Mouse (Mus musculus): ENCODE data around the gene Stac2. TPM values are rescaled to one million over a fixed set of nuclear protein-coding genes. Genes with fewer than 3 reads are reported as not detected.

Stac2 gene
- polyA plus RNA-seq, 1 experiment from 2014 or later = 0.86 TPM

DNA sequence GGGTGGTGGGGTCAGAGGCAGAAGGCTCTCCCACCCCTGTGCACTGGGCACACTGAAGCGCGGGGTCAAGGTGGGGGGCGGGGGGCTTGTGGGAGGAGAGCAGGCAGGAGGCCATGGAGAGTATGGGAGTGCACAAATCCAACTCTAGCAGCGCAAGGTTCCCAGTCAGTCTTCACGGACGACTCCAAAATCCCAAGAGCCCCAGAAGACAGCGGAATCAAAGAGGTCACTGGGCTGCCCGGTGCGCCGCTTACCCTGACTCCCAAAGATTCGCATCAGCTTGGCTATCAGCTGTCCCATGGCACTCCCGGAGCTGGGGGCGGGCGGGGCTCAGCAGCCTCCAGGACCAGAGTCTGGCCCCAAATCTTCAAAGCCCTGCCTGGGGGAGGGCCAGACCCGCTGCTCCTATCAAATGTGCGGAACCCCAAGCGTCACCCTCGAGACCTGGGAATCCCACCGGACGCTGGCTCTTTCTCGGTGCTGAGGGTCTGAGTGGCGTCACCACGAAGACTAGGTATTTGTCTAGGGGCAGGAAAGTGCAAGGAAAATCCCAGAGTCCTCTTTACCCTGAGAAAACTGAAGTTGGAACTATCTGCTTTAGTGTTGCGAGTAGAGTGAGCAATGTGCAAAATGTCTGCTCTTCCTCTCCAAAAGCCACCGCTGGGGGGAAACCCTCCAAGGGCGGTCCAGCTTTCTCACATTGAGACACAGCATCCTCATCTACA, 57.5 kb downstream of the Stac2 start, which contains the start of gene Arl5c:
Gene Arl5c, minus strand, starts transcription at position 618 of the 725 bp plus-strand sequence.
- ATAC-seq (replicated peaks; ENCODE audit: low FRiP score) = peak; percentile 55; the same call in 1 of the 2 replicates

DNA sequence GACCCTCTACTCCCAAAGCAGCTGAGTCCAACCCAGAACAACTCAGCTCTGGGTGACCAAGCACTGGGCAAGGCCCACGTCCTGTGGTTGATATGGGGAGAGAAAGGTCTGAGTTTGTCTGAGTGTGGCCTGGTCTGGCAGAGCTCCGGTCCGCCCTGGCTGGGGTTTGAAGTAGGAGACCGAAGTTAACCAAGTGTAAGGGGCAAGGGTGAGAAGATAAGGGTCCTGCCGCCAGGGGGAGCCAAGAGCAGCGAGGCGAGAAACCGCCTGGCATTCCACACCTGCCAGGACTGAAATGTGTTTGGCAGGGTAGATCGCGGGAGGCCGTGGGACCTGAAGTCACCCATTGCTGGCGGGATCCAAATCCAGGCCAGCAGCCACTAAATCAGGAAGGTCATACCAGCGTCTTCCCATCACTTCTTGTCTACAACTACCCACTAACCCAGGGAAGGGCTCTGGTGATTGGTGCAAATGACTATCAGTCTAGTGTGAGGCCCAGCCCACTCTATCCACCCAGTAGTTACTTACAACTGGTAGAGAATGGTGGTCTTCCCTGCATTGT, 58.6 kb downstream of the Stac2 start:
- 3% methylated on average over 13 of the region's 13 CpGs for WGBS
- H3K4me2 ChIP-seq (ENCODE audit: low read depth, low read length, severe bottlenecking) = peak overlapping the region; percentile 81
- H3K27ac ChIP-seq (ENCODE audit: low read depth, low read length) = no peak overlapping the region
- ATAC-seq (replicated peaks; ENCODE audit: low FRiP score) (peak; percentile 30; the same call in 1 of the 2 replicates), DNase-seq (ENCODE audit: low spot score) (peak; percentile 88)
- no peak overlapping the region for H3K9ac ChIP-seq (ENCODE audit: low read length)
- H3K4me3 ChIP-seq (ENCODE audit: low read depth, low read length) = peak overlapping the region; percentile 42
- H3K27me3 ChIP-seq (ENCODE audit: control insufficient read depth, insufficient read depth, low read length) = 0 out of 2 replicates have a peak, but pooled peaks cover 2% of the 10 kb centered on the region
- H3K9me3 ChIP-seq (ENCODE audit: control insufficient read depth, low read length) = no peaks in the 10 kb centered on the region
- H3K4me1 ChIP-seq (replicated peaks; ENCODE audit: control insufficient read depth, insufficient read depth, low read length) = 0 out of 2 replicates have a peak, but pooled peaks cover 4% of the 10 kb centered on the region
- H3K36me3 ChIP-seq (ENCODE audit: control insufficient read depth, insufficient read depth, low read length) = no peaks in the 10 kb centered on the region

More for the DNA sequence above, 57.5 kb downstream of the Stac2 start, which contains the start of gene Arl5c:
- Histone ChIP-seq H3K4me2 (ENCODE audit: low read depth, low read length, severe bottlenecking) (peak within 1 kb of the TSS; percentile 81), H3K27ac (ENCODE audit: low read depth, low read length) (no peak within 1 kb of the TSS), H3K4me3 (ENCODE audit: low read depth, low read length) (peak within 1 kb of the TSS; percentile 42), H3K27me3 (ENCODE audit: control insufficient read depth, insufficient read depth, low read length) (no peaks in the 10 kb centered on the region; the same call in 1 of the 2 replicates), H3K36me3 (ENCODE audit: control insufficient read depth, insufficient read depth, low read length) (no peaks in the 10 kb centered on the region), H3K9ac (ENCODE audit: low read length) (peak within 1 kb of the TSS; percentile 55), H3K9me3 (ENCODE audit: control insufficient read depth, low read length) (no peaks in the 10 kb centered on the region), H3K4me1 (replicated peaks; ENCODE audit: control insufficient read depth, insufficient read depth, low read length) (0 out of 2 replicates have a peak, but pooled peaks cover 2% of the 10 kb centered on the region)
- peak; percentile 71 for DNase-seq (ENCODE audit: low spot score)
- WGBS = 1% methylated on average over 26 of the region's 26 CpGs

DNA sequence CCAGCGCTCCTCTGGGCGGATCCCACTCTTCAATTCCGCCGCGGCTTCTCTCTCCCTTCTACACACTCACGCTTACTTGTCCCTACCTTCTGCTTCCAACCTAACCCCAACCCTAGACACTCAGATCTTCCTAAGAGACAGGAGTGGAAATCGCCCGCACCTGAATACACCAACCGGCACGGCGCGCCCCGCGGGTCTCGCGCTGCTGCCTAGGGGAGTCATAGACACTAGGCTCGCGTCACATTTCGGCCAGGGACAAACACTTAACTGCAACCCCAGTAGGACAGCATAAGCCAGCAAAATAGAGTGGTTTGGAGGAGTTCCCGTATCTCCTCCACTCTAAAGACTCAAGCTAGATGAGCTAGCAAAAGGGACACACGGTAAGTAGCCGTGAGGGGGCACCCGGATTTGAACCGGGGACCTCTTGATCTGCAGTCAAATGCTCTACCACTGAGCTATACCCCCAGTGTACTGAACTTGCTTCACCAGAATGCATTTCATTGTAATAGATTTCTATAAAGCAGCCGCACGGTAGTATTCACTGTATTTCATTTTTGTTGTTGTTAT, 64.6 kb downstream of the Stac2 start:
- DNase-seq (ENCODE audit: low spot score) = peak; percentile 94
- Histone ChIP-seq H3K4me3 (ENCODE audit: low read depth, low read length) (peak overlapping the region; percentile 91), H3K4me1 (replicated peaks; ENCODE audit: control insufficient read depth, insufficient read depth, low read length) (0 out of 2 replicates have a peak, but pooled peaks cover 6% of the 10 kb centered on the region), H3K9ac (ENCODE audit: low read length) (peak overlapping the region; percentile 76), H3K4me2 (ENCODE audit: low read depth, low read length, severe bottlenecking) (peak overlapping the region; percentile 64), H3K27me3 (ENCODE audit: control insufficient read depth, insufficient read depth, low read length) (peaks cover 30% of the 10 kb centered on the region), H3K27ac (ENCODE audit: low read depth, low read length) (peak overlapping the region; percentile 76), H3K36me3 (ENCODE audit: control insufficient read depth, insufficient read depth, low read length) (no peaks in the 10 kb centered on the region), H3K9me3 (ENCODE audit: control insufficient read depth, low read length) (no peaks in the 10 kb centered on the region)
- under 1% methylated on average over 26 of the region's 26 CpGs for WGBS
- ATAC-seq (replicated peaks; ENCODE audit: low FRiP score) = peak; percentile 91

DNA sequence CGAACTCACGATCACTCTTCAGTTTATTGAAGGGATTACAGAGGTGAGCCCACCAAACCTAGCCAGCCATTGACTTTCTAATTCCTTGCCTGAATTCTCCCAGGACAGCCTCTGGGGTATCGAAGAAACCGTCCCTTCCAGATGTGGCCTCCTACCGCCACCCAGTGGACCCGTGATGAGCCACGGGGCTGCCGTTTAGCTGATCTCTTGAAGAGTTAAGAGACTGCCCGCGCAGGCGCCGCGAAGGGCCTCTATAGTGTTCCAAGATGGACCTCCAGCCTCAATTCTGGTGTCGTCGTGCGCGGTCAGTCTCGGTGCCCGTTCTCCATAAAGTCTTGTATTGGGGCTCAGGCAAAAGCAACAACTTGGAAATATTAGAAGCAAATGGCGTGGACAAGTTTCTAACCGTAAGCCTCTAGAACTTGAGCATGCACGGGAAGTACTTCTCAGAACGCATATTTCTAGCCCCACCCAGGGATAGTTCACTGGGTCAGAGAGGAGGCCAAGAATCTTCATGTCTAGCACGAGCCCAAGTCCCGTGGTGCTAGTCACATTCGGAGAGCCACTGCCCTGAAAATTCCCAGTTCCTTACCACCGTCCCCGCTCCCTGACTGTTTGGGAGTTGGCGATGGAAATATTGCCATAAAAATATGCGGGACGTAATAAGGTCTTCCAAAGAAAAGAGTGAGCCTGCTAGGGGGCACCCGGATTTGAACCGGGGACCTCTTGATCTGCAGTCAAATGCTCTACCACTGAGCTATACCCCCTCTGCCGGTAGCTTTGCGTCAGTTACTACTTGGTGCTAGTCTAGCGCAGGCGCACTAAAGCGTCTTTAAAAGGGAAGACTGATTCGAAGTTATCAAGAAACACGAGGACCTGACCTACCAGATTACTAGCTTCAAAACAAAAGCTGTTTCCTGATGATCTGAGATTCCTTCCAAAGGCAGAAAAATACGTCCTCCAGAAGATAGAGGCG, 65.4 kb downstream of the Stac2 start:
- H3K4me1 ChIP-seq (replicated peaks; ENCODE audit: control insufficient read depth, insufficient read depth, low read length) = 0 out of 2 replicates have a peak, but pooled peaks cover 6% of the 10 kb centered on the region
- H3K4me2 ChIP-seq (ENCODE audit: low read depth, low read length, severe bottlenecking) = peak overlapping the region; percentile 61
- no peaks in the 10 kb centered on the region for H3K36me3 ChIP-seq (ENCODE audit: control insufficient read depth, insufficient read depth, low read length)
- peaks cover 30% of the 10 kb centered on the region for H3K27me3 ChIP-seq (ENCODE audit: control insufficient read depth, insufficient read depth, low read length)
- H3K9ac ChIP-seq (ENCODE audit: low read length) = peak overlapping the region; percentile 76
- peak; percentile 95 for DNase-seq (ENCODE audit: low spot score)
- peak overlapping the region; percentile 91 for H3K4me3 ChIP-seq (ENCODE audit: low read depth, low read length)
- ATAC-seq (replicated peaks; ENCODE audit: low FRiP score) = peak; percentile 78
- peak overlapping the region; percentile 76 for H3K27ac ChIP-seq (ENCODE audit: low read depth, low read length)
- under 1% methylated on average over 42 of the region's 42 CpGs for WGBS
- H3K9me3 ChIP-seq (ENCODE audit: control insufficient read depth, low read length) = no peaks in the 10 kb centered on the region

DNA sequence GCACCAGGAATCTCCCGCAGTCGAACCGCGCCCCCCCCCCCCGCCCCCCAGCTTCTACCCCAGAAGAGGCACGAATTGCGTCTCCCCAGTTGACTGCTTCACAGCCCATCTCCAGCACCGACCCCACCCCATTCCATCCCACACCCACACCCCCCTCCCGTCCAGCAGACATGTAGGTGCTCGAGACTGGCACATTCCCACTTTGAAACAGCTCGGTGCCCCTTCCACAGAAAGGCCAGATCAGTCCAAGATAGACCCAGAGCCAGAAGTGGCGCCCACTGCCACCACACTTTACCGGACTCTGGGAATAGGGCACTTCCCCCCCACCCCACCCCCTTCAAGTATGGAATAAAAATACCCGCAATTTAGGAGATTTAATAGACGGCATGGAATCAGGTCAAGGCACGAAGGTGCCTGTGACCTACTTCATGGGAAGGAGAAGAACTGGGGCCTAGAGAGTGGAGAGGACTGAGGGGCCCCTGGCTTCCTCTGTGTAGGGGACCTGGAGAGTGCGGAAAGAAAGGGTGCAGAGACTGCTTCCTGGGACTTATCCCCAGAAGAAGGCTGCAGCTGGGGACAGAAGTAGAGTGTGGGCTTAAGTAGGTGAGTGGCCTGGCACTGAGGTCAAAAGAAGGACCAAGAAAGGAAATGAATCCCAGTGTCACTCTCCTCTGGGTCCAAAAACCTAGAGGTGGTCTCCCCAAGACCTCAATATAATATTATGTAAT, 66.4 kb downstream of the Stac2 start:
- WGBS = 34% methylated on average over 14 of the region's 17 CpGs
- H3K9ac ChIP-seq (ENCODE audit: low read length) = no peak overlapping the region; the same call in 1 of the 2 replicates

More for the DNA sequence above, 66.4 kb downstream of the Stac2 start:
- no peak overlapping the region for H3K27ac ChIP-seq (ENCODE audit: low read depth, low read length)
- H3K4me2 ChIP-seq (ENCODE audit: low read depth, low read length, severe bottlenecking) = peak overlapping the region; percentile 73
- H3K27me3 ChIP-seq (ENCODE audit: control insufficient read depth, insufficient read depth, low read length) = peaks cover 30% of the 10 kb centered on the region
- peak overlapping the region; percentile 91 for H3K4me3 ChIP-seq (ENCODE audit: low read depth, low read length)
- DNase-seq (ENCODE audit: low spot score) = peak; percentile 59
- no peak for ATAC-seq (replicated peaks; ENCODE audit: low FRiP score)
- no peaks in the 10 kb centered on the region for H3K36me3 ChIP-seq (ENCODE audit: control insufficient read depth, insufficient read depth, low read length)
- 0 out of 2 replicates have a peak, but pooled peaks cover 6% of the 10 kb centered on the region for H3K4me1 ChIP-seq (replicated peaks; ENCODE audit: control insufficient read depth, insufficient read depth, low read length)
- H3K9me3 ChIP-seq (ENCODE audit: control insufficient read depth, low read length) = no peaks in the 10 kb centered on the region

Small RNAs within 50 kb of the gene (microRNA-seq; reads per million reads assigned to microRNA genes)
- not detected for gene Gm27597 (ENCODE audit: insufficient number of aligned reads)

Other genes with a start within 250 kb of the Stac2 start
- gene B230217C12Rik, start 212.7 kb downstream of the Stac2 start, polyA plus RNA-seq (2014; fragmentation: Nextera tagmentation; extraction: Ambion mirVana) = 13.3 and 17.7 TPM in 2 replicates
- gene Fbxo47, start 169.3 kb downstream of the Stac2 start, polyA plus RNA-seq (2014; fragmentation: Nextera tagmentation; extraction: Ambion mirVana) = 0.40 and 0.83 TPM in 2 replicates
- gene Plxdc1, start 67.0 kb downstream of the Stac2 start, polyA plus RNA-seq (2014; fragmentation: Nextera tagmentation; extraction: Ambion mirVana) = 0.20 TPM in 1 of 2 replicates, not detected in the other
- gene Arl5c, start 57.3 kb downstream of the Stac2 start, polyA plus RNA-seq (2014; fragmentation: Nextera tagmentation; extraction: Ambion mirVana) = 10.4 and 12.3 TPM in 2 replicates
- 9.6 and 11.1 TPM in 2 replicates for gene Cacnb1, start 30.4 kb downstream of the Stac2 start, polyA plus RNA-seq (2014; fragmentation: Nextera tagmentation; extraction: Ambion mirVana)
- 897 and 919 TPM in 2 replicates for gene Rpl19, start 26.8 kb downstream of the Stac2 start, polyA plus RNA-seq (2014; fragmentation: Nextera tagmentation; extraction: Ambion mirVana)
- gene Fbxl20, start 96.9 kb upstream of the Stac2 start, polyA plus RNA-seq (2014; fragmentation: Nextera tagmentation; extraction: Ambion mirVana) = 19.4 and 33.4 TPM in 2 replicates
- 75.5 and 81.7 TPM in 2 replicates for gene Med1, start 139.8 kb upstream of the Stac2 start, polyA plus RNA-seq (2014; fragmentation: Nextera tagmentation; extraction: Ambion mirVana)
- 16.1 and 18.2 TPM in 2 replicates for gene Cdk12, start 149.6 kb upstream of the Stac2 start, polyA plus RNA-seq (2014; fragmentation: Nextera tagmentation; extraction: Ambion mirVana)